Mouse (Mus musculus) neural tube, embryonic 11.5 days (tissue): ENCODE measurements around the gene Gm49333. TPM values are rescaled to one million over a fixed set of nuclear protein-coding genes. Genes with fewer than 3 reads are reported as not detected.
A peak's percentile ranks its signal among the peaks of the same experiment; 100 is the strongest.

Source experiments
- ATAC-seq: fragments of 200-750 bp; cut with Nextera tagmentation; 2 replicates; pipeline ENCODE4 v1.8.0; 2017; ENCODE audit warnings: moderate number of reproducible peaks, mild to moderate bottlenecking, moderate TSS enrichment, moderate library complexity; ENCODE audit not compliant: insufficient read depth, low FRiP score, low TSS enrichment
- DNase-seq: peaks from one replicate; pipeline ENCODE4 v3.0.0-alpha.2; 2015; ENCODE audit warnings: low spot score
- H3K27ac ChIP-seq: fragments of 300-500 bp; sonication (generic); 2 replicates; pipeline ENCODE4 v1.5.1; 2014; ENCODE audit warnings: low read depth, mild to moderate bottlenecking, low read length
- H3K27me3 ChIP-seq: fragments of 300-500 bp; sonication (generic); 2 replicates; pipeline ENCODE4 v1.6.1; 2014; ENCODE audit warnings: mild to moderate bottlenecking, low read length, mixed read lengths; ENCODE audit not compliant: control insufficient read depth, insufficient read depth
- H3K36me3 ChIP-seq: fragments of 300-500 bp; sonication (generic); 2 replicates; pipeline ENCODE4 v1.6.1; 2014; ENCODE audit warnings: mild to moderate bottlenecking, low read length, moderate library complexity, mixed read lengths; ENCODE audit not compliant: control insufficient read depth, insufficient read depth
- H3K4me1 ChIP-seq: fragments of 300-500 bp; sonication (generic); 2 replicates; pipeline ENCODE4 v1.6.1; 2014; ENCODE audit warnings: low read length, mixed read lengths; ENCODE audit not compliant: control insufficient read depth, insufficient read depth
- H3K4me2 ChIP-seq: fragments of 300-500 bp; sonication (generic); 2 replicates; pipeline ENCODE4 v1.6.1; 2014; ENCODE audit warnings: low read depth, mild to moderate bottlenecking, moderate library complexity
- H3K4me3 ChIP-seq: fragments of 300-500 bp; sonication (generic); 2 replicates; pipeline ENCODE4 v1.5.1; 2014; ENCODE audit warnings: low read depth, low read length
- H3K9ac ChIP-seq: fragments of 300-500 bp; sonication (generic); 2 replicates; pipeline ENCODE4 v1.6.1; 2014; ENCODE audit warnings: mild to moderate bottlenecking, low read length
- H3K9me3 ChIP-seq: fragments of 300-500 bp; sonication (generic); 2 replicates; pipeline ENCODE4 v1.6.1; 2016; ENCODE audit warnings: low read length; ENCODE audit not compliant: control insufficient read depth
- WGBS: fragments of 180-500 bp; shearing (Covaris S2); extraction: QIAGEN DNeasy Blood & Tissue Kit; methylation state at CpG from one replicate; pipeline ENCODE4 v1.1.7; 2014; 5-methylcytosine and 5-hydroxymethylcytosine counted together
- polyA plus RNA-seq: library from polyadenylated mRNA; unstranded; fragments of >200 nt; fragmentation: Nextera tagmentation; extraction: Ambion mirVana; gene quantifications from 2 replicates; pipeline ENCODE4 v1.2.1, GENCODE M21; 2014

Gene Gm49333
- not detected in 2 replicates for polyA plus RNA-seq

- Histone ChIP-seq H3K4me3 (peak within 1 kb of the TSS; percentile 88), H3K9ac (peak within 1 kb of the TSS; percentile 96), H3K4me1 (no peaks in the 10 kb centered on the region; the same call in 1 of the 2 replicates), H3K36me3 (peaks cover 5% of the 10 kb centered on the region), H3K27me3 (no peaks in the 10 kb centered on the region), H3K4me2 (peak within 1 kb of the TSS; percentile 74), H3K9me3 (no peaks in the 10 kb centered on the region), H3K27ac (peak within 1 kb of the TSS; percentile 78)
- ATAC-seq: peak; percentile 95
- 2% methylated on average over 41 of the region's 41 CpGs for WGBS
- peak; percentile 91 for DNase-seq
Observed at GRCm38 (mm10) chr16:20611357-20612227, at the start of gene Gm49333, which contains the start of the genes Eef1akmt4 and Alg3. Gene Gm49333 (plus strand): TSS chr16:20611610. Gene Eef1akmt4 (plus strand): TSS chr16:20611593. Gene Alg3 (minus strand): TSS chr16:20611735.

GRCm38 (mm10) chr16:20565075-20565474 is 46.3 kb upstream of the Gm49333 start:
- Histone ChIP-seq H3K36me3 (peaks cover 11% of the 10 kb centered on the region), H3K27ac (no peak overlapping the region), H3K27me3 (no peaks in the 10 kb centered on the region), H3K9me3 (no peaks in the 10 kb centered on the region), H3K9ac (no peak overlapping the region), H3K4me2 (no peak overlapping the region), H3K4me3 (no peak overlapping the region), H3K4me1 (no peaks in the 10 kb centered on the region)
- WGBS: 74% methylated on average over 1 of the region's 1 CpGs
- no peak for DNase-seq
- ATAC-seq: no peak

- H3K4me1 ChIP-seq: 0 out of 2 replicates have a peak, but pooled peaks cover 4% of the 10 kb centered on the region
- H3K9me3 ChIP-seq: no peaks in the 10 kb centered on the region
- no peak within 1 kb of the TSS for H3K27ac ChIP-seq
- peak within 1 kb of the TSS; percentile 46 for H3K4me3 ChIP-seq
- WGBS: under 1% methylated on average over 23 of the region's 24 CpGs
- DNase-seq: no peak
- H3K27me3 ChIP-seq: peaks cover 51% of the 10 kb centered on the region
- H3K9ac ChIP-seq: peak within 1 kb of the TSS; percentile 48
- peak; percentile 61 for ATAC-seq
- H3K4me2 ChIP-seq: peak within 1 kb of the TSS; percentile 83
- H3K36me3 ChIP-seq: no peaks in the 10 kb centered on the region
Observed at GRCm38 (mm10) chr16:20589366-20589938, 22.0 kb upstream of the Gm49333 start, which contains the start of gene Vwa5b2. Gene Vwa5b2 (plus strand): TSS chr16:20589471.

GRCm38 (mm10) chr16:20589939-20590679 is 21.3 kb upstream of the Gm49333 start:
- Histone ChIP-seq H3K9me3 (no peaks in the 10 kb centered on the region), H3K9ac (peak overlapping the region; percentile 48), H3K4me3 (peak overlapping the region; percentile 46), H3K27me3 (peaks cover 51% of the 10 kb centered on the region), H3K27ac (no peak overlapping the region), H3K36me3 (no peaks in the 10 kb centered on the region), H3K4me1 (0 out of 2 replicates have a peak, but pooled peaks cover 4% of the 10 kb centered on the region), H3K4me2 (peak overlapping the region; percentile 83)
- WGBS: under 1% methylated on average over 38 of the region's 39 CpGs
- ATAC-seq: peak; percentile 76
- DNase-seq: peak; percentile 68

- Histone ChIP-seq H3K4me2 (peak overlapping the region; percentile 83), H3K36me3 (no peaks in the 10 kb centered on the region), H3K27me3 (peaks cover 51% of the 10 kb centered on the region), H3K9me3 (no peaks in the 10 kb centered on the region), H3K4me1 (0 out of 2 replicates have a peak, but pooled peaks cover 4% of the 10 kb centered on the region), H3K4me3 (peak overlapping the region; percentile 46), H3K27ac (no peak overlapping the region), H3K9ac (peak overlapping the region; percentile 48; the same call in 1 of the 2 replicates)
- no peak for DNase-seq
- 2% methylated on average over 17 of the region's 17 CpGs for WGBS
- 0 out of 2 replicates have a peak, but pooled peaks have one; percentile 21 for ATAC-seq
Observed at GRCm38 (mm10) chr16:20590680-20591038, 20.8 kb upstream of the Gm49333 start.

- Histone ChIP-seq H3K4me2 (peak overlapping the region; percentile 83), H3K36me3 (no peaks in the 10 kb centered on the region), H3K9ac (no peak overlapping the region), H3K4me1 (0 out of 2 replicates have a peak, but pooled peaks cover 4% of the 10 kb centered on the region), H3K27ac (no peak overlapping the region), H3K4me3 (peak overlapping the region; percentile 46; the same call in 1 of the 2 replicates), H3K9me3 (no peaks in the 10 kb centered on the region), H3K27me3 (peaks cover 51% of the 10 kb centered on the region)
- ATAC-seq (no peak; the same call in 1 of the 2 replicates), DNase-seq (no peak)
- WGBS: 4% methylated on average over 46 of the region's 48 CpGs
Observed at GRCm38 (mm10) chr16:20591076-20591705, 20.2 kb upstream of the Gm49333 start.

- H3K27me3 ChIP-seq: peaks cover 32% of the 10 kb centered on the region
- no peak overlapping the region for H3K4me3 ChIP-seq
- H3K9me3 ChIP-seq: no peaks in the 10 kb centered on the region
- 82% methylated on average over 7 of the region's 7 CpGs for WGBS
- H3K4me2 ChIP-seq: no peak overlapping the region
- no peak for ATAC-seq
- DNase-seq: no peak
- H3K4me1 ChIP-seq: 0 out of 2 replicates have a peak, but pooled peaks cover 4% of the 10 kb centered on the region
- H3K9ac ChIP-seq: no peak overlapping the region
- no peak overlapping the region for H3K27ac ChIP-seq
- no peaks in the 10 kb centered on the region for H3K36me3 ChIP-seq
Observed at GRCm38 (mm10) chr16:20595060-20595673, 16.2 kb upstream of the Gm49333 start.
